Mouse (Mus musculus) limb, embryonic 14.5 days (tissue): Measurements from ENCODE around the gene Sh2d1b1. TPM values are rescaled to one million over a fixed set of nuclear protein-coding genes. Genes with fewer than 3 reads are reported as not detected.
"Not testable (repeated sequence)": the region's sequence is repeated elsewhere in the genome, so short reads cannot be mapped to it uniquely, and the experiment has no call there.

Experiments
- ATAC-seq: fragments of 200-750 bp; cut with Nextera tagmentation; 2 replicates; pipeline ENCODE4 v1.8.0; 2017; ENCODE audit warnings: low read depth, moderate number of reproducible peaks, moderate TSS enrichment; ENCODE audit not compliant: low FRiP score
- DNase-seq: peaks from one replicate; pipeline ENCODE4 v3.0.0-alpha.2; 2015; ENCODE audit warnings: low spot score
- H3K27ac ChIP-seq: fragments of 300-500 bp; sonication (generic); replicated peaks from 2 replicates; pipeline ENCODE4 v1.5.1; 2014; ENCODE audit warnings: low read depth, mild to moderate bottlenecking, low read length, moderate library complexity, mixed read lengths
- H3K27me3 ChIP-seq: fragments of 300-500 bp; sonication (generic); 2 replicates; pipeline ENCODE4 v1.6.1; 2014; ENCODE audit warnings: low read length, mixed read lengths; ENCODE audit not compliant: control insufficient read depth, insufficient read depth
- H3K36me3 ChIP-seq: fragments of 300-500 bp; sonication (generic); 2 replicates; pipeline ENCODE4 v1.6.1; 2014; ENCODE audit warnings: mild to moderate bottlenecking, low read length, moderate library complexity, mixed read lengths; ENCODE audit not compliant: control insufficient read depth, insufficient read depth
- H3K4me1 ChIP-seq: fragments of 300-500 bp; sonication (generic); 2 replicates; pipeline ENCODE4 v1.6.1; 2014; ENCODE audit warnings: antibody characterized with exemption, low read length, mixed read lengths; ENCODE audit not compliant: control insufficient read depth, insufficient read depth
- H3K4me2 ChIP-seq: fragments of 300-500 bp; sonication (generic); replicated peaks from 2 replicates; pipeline ENCODE4 v1.6.1; 2014; ENCODE audit warnings: low read depth, mild to moderate bottlenecking, low read length, moderate library complexity; ENCODE audit not compliant: severe bottlenecking
- H3K4me3 ChIP-seq: fragments of 300-500 bp; sonication (generic); replicated peaks from 2 replicates; pipeline ENCODE4 v1.5.1; 2014; ENCODE audit warnings: low read length
- H3K9ac ChIP-seq: fragments of 300-500 bp; sonication (generic); 2 replicates; pipeline ENCODE4 v1.6.1; 2014; ENCODE audit warnings: mild to moderate bottlenecking, low read depth, low read length, moderate library complexity; ENCODE audit not compliant: severe bottlenecking
- H3K9me3 ChIP-seq: fragments of 300-500 bp; sonication (generic); 2 replicates; pipeline ENCODE4 v1.6.1; 2016; ENCODE audit warnings: low read length; ENCODE audit not compliant: control insufficient read depth
- POLR2A ChIP-seq: fragments of 200-500 bp; IDR thresholded peaks from 2 replicates; pipeline ENCODE4 v1.8.0; 2012; ENCODE audit warnings: inconsistent platforms, mild to moderate bottlenecking, moderate library complexity, borderline replicate concordance; ENCODE audit not compliant: insufficient read depth, insufficient read length; ENCODE audit errors: extremely low read depth
- whole genome bisulfite sequencing: fragments of 180-500 bp; shearing (Covaris S2); extraction: QIAGEN DNeasy Blood & Tissue Kit; methylation state at CpG from one replicate; pipeline ENCODE4 v1.1.7; 2014; 5-methylcytosine and 5-hydroxymethylcytosine counted together
- polyA plus RNA-seq, 2 experiments: library from polyadenylated mRNA; depleted of rRNA in 1 of 2; stranded (reverse) in 1 of 2; unstranded in 1 of 2; fragments of >200 nt; fragmentation: Nextera tagmentation in 1 of 2; extraction: Ambion mirVana in 1 of 2; gene quantifications; 2 replicates each; pipeline versions ENCODE4 v1.2.1 to v1.2.3; 2012 to 2014

The Sh2d1b1 gene
- 0.12 and 0.13 TPM in 2 replicates for polyA plus RNA-seq (2012; rRNA removed)
- 0.11 and 0.18 TPM in 2 replicates for polyA plus RNA-seq (2014; fragmentation: Nextera tagmentation; extraction: Ambion mirVana)

DNA sequence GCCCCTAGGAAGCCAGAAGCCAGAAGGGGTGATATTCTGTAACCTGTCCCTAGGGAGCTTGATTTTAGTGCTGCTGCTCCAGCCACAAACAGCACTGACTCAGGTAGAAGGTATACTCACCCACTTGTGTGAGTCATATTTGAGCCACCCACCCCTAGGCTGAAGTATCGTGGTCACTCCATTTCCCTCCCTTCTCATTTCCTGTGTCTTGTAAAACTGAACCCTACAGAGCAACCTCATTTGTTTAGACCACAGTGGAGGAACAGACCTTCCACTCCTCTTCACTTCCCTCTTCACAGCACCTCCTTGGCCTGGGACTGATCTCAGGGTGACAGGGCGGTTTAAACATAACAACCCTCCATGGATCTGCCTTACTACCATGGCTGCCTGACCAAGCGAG, at the start of gene Sh2d1b1:
Sh2d1b1 (plus strand) TSS at position 305 of the 400 bp plus-strand sequence.
- TF ChIP-seq POLR2A: no peak
- no peak within 1 kb of the TSS for H3K9ac ChIP-seq
- H3K9me3 ChIP-seq: peaks cover 3% of the 10 kb centered on the region; the same call in 1 of the 2 replicates
- H3K27me3 ChIP-seq: no peaks in the 10 kb centered on the region
- no peaks in the 10 kb centered on the region for H3K4me1 ChIP-seq
- no peaks in the 10 kb centered on the region for H3K36me3 ChIP-seq
- no peak within 1 kb of the TSS for H3K4me3 ChIP-seq
- no peak for DNase-seq
- no peak within 1 kb of the TSS for H3K27ac ChIP-seq
- no peak for ATAC-seq
- no peak within 1 kb of the TSS for H3K4me2 ChIP-seq
- WGBS: 61% methylated on average over 2 of the region's 3 CpGs

DNA sequence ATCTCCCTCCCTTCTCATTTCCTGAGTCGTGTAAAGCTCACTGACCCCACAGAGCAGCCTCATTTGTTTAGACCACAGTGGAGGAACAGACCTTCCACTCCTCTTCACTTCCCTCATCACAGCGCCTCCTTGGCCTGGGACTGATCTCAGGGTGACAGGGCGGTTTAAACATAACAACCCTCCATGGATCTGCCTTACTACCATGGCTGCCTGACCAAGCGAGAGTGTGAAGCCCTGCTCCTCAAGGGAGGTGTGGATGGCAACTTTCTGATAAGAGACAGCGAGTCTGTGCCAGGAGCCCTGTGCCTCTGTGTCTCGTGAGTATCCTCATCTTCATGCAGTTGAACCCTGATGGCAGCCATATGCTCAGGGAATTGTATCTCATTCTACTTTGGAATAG, 44.4 kb upstream of the Sh2d1b1 start, which contains the start of gene Sh2d1b2:
Sh2d1b2 (plus strand) TSS at position 62 of the 400 bp plus-strand sequence.
- not testable (repeated sequence) for ATAC-seq, H3K9me3 ChIP-seq, H3K9ac ChIP-seq, H3K27me3 ChIP-seq, H3K27ac ChIP-seq, H3K4me3 ChIP-seq, H3K4me1 ChIP-seq, DNase-seq, H3K36me3 ChIP-seq, H3K4me2 ChIP-seq
- WGBS: 68% methylated on average over 5 of the region's 6 CpGs

DNA sequence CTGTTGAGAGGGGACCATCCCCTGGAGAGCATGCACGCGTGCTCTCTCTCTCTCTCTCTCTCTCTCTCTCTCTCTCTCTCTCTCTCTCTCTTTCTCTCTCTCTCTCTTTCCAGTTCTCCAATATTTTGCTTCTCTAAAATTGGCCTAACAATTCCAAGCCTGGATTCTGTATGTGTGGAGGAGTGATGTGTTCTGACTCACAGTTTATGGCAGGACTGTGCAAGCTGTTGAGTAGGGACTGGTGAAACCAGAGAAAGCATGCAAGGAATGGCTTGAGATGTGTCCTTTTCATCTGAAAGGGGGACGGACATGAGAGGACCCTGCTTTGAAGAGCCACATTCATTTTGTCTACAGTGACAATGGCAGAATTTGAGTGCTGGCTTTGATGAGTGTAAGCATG, 32.1 kb upstream of the Sh2d1b1 start:
- H3K4me3 ChIP-seq: no peak overlapping the region
- TF ChIP-seq POLR2A: no peak
- H3K9ac ChIP-seq: no peak overlapping the region
- no peak overlapping the region for H3K4me2 ChIP-seq
- H3K4me1 ChIP-seq: no peaks in the 10 kb centered on the region
- H3K27ac ChIP-seq: no peak overlapping the region
- no peaks in the 10 kb centered on the region for H3K9me3 ChIP-seq
- WGBS: 78% methylated on average over 3 of the region's 3 CpGs
- ATAC-seq: no peak
- no peaks in the 10 kb centered on the region for H3K36me3 ChIP-seq
- no peak for DNase-seq
- H3K27me3 ChIP-seq: no peaks in the 10 kb centered on the region

DNA sequence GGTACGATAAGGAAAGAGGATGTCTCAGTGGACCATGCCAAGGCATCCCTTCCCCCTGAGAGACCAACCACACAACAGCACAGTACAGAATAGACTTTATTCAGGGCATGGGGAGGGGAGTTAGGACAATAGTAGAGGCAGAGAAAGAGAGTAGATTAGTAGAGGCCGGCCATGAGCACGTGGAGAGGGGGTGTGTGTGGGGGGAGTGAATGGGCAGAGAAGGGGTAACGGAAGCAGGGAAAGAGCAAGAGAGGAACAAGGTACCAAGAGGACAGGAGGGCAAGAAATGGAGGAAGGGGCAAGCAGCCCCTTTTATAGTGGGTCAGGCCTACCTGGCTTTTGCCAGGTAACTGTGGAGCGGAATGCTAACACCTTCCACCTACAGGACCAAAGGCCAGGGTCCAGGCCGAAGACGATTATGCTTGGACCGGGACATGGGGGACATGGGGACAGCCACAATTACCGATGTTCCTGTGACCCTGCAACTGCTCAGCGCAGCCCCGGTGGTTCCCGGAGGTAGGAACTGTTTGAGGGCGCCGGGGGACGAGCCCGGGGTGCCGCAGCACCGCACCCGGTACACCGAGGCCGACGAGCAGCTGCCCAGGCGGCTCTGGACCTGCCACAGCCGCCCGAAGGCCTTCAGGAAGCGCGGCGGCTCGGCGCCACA, 22.1 kb upstream of the Sh2d1b1 start:
- no peak for DNase-seq
- Histone ChIP-seq H3K27me3 (no peaks in the 10 kb centered on the region), H3K9me3 (peaks cover 4% of the 10 kb centered on the region; the same call in 1 of the 2 replicates), H3K4me2 (peak overlapping the region; percentile 65), H3K27ac (no peak overlapping the region), H3K36me3 (no peaks in the 10 kb centered on the region), H3K9ac (peak overlapping the region; percentile 84), H3K4me1 (0 out of 2 replicates have a peak, but pooled peaks cover 2% of the 10 kb centered on the region), H3K4me3 (peak overlapping the region; percentile 65)
- TF ChIP-seq POLR2A: no peak
- WGBS: 27% methylated on average over 26 of the region's 30 CpGs
- ATAC-seq: peak; percentile 62; the same call in 1 of the 2 replicates

DNA sequence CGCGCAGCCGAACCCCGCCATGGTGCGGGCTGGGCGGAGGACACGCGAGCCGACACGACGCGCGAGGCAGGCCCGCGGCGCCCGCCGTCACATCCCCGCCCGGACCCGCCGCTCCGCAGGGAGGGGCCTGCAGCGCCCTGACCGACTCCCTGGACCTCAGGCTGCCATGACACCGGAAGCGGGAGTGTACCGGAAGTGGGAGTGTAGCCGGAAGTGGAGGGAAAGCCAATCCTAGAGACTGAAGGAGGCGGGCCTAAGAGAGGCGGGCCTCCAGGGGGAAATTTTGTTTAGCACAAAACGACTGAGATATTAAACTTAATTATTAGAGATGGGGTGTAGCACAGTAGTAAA, 21.6 kb upstream of the Sh2d1b1 start:
- TF ChIP-seq POLR2A: peak; percentile 40; the same call in 1 of the 2 replicates
- Histone ChIP-seq H3K9ac (peak overlapping the region; percentile 84), H3K4me1 (0 out of 2 replicates have a peak, but pooled peaks cover 2% of the 10 kb centered on the region), H3K4me3 (peak overlapping the region; percentile 65), H3K27ac (no peak overlapping the region), H3K9me3 (peaks cover 4% of the 10 kb centered on the region; the same call in 1 of the 2 replicates), H3K4me2 (peak overlapping the region; percentile 65), H3K27me3 (no peaks in the 10 kb centered on the region), H3K36me3 (no peaks in the 10 kb centered on the region)
- DNase-seq (peak; percentile 92), ATAC-seq (peak; percentile 94)
- WGBS: 4% methylated on average over 32 of the region's 32 CpGs
